Mouse (Mus musculus) forelimb bud, embryonic 11.5 days (tissue): ENCODE data around the gene Prickle2.

Experiments used
- DNase-seq: peaks from one replicate; pipeline ENCODE4 v3.0.0-alpha.2; 2012; ENCODE audit warnings: low read depth, low spot score

Prickle2 gene

DNA sequence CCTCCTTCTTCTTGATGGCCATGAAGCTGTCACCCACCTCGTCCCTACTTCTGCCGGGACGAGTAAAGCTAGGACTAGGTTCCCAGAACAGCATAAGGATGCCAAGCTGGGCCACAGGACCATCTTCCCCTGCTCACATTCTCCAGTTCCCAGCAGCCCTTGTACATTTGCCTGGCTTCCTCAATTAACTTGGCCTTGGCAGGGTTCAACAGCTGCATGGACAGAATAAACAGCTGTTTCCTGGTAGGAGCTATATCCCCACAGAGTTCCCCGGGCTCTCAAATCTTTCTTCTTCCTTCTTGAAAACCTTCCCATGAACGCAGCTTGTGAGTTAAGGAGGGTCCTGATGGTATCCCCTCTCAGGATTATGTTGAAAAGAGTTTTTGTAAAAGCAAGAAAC lies 317.3 kb downstream of the Prickle2 start:
- no peak for DNase-seq

DNA sequence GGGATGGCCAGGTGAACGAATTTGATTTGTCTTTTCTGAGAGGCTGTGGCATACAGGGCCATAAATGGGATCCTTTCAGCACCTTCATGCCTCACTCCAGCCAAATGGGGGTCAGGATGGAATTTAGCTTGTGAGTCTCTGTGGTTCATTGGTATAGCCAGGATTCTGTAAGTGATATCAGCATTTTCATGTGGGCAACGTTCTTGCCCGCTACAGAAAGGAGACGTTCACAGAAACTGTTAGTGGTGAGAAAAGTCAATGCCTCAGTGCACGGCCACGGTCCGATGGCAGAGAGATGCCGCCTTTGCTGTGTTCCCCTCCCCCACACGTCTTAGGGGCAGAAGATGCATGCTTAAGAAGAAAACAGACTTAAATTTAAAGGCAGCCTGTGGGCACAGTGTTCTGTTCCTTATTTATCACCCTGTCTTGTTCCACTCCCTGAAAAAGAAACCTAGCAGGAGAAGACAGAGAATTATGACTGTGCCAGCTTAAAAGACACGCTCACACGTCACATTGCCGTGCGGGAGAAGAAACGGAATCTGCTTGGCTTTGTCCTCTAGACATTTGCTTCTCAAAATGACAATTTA lies 322.7 kb downstream of the Prickle2 start:
- no peak for DNase-seq

DNA sequence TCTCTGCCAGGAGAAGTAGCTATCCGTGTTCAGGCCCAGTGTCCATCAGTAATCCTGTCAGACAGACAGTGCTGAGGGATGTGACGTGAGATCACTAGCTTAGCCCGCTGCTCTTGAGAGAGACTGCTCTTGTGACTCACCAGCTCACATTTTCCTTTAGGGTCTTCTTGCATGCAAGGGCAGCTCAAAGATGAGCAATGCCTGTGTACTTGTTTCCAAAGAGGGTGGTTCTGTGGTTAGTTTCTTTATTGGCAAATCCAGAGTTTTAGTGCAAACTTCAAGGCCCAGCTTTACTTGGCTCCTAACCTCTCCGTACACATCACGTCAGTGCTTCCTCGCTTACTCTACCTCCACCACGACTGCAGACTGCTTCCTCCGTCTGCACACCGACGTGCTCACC lies 324.9 kb downstream of the Prickle2 start:
- no peak for DNase-seq

DNA sequence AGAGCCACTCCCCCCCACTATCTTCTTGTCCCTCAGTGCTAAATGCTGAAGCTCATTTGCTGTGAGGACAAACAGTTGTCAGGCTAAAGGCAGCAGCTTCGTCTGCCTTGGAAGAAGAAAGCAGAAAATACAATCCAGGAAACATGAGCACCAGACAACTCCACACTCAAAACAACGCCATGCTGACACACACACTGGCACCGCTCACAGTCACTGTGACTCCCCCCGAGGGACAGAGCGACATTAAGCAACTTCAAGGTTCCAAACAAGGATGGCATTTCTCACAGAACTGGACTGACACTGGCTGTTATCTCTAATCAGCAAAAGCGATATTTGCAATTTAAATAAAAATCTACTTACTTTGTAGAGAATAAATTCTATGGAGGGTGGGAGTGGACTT lies 331.1 kb downstream of the Prickle2 start:
- no peak for DNase-seq

GRCm38 (mm10) chr6:92370896-92371295 lies 335.1 kb downstream of the Prickle2 start:
- DNase-seq, result no peak

GRCm38 (mm10) chr6:92347278-92348028 lies 358.5 kb downstream of the Prickle2 start:
- DNase-seq, result no peak

DNA sequence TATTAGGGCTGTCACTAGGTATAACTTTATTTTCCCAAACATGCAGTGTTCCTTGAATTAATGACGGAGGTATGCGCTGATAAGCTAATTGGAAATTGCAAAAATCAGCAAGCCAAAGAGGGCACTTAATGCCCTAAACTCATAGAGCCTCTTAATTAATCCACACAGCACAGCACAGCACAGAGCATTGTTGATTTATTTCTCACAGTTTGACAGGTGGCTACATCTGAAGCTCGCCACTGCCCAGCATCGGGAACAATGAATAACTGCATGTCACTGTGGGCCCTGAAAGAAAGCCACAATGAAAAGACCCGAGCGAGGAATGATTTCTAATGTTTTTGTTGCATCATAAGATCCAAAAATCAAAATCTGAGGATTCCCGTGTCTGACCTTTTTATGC lies 359.2 kb downstream of the Prickle2 start:
- no peak for DNase-seq

GRCm38 (mm10) chr6:92345151-92345550 lies 360.8 kb downstream of the Prickle2 start:
- DNase-seq, result no peak

DNA sequence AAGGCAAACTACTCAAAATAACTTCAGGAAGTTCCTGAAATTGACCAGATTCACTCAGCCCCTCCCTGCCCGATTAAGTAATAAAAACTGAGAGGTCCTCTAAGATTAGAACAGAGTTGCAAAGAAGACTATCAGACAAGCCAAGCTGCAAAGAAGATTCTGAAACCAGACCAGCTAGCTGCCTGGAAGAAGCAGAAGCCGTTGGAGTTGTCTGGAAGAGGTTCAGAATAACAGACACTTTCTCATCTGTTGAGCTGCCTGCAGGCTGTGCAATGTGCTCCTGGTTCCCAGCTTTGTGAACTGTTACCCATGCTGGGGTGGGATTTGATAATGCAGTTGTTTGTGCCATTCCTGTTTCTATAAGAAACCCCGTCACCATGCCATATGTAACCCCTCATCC lies 361.4 kb downstream of the Prickle2 start:
- DNase-seq, result no peak
